Mouse (Mus musculus): ENCODE measurements around the gene Soga1. TPM values are rescaled to one million over a fixed set of nuclear protein-coding genes. Genes with fewer than 3 reads are reported as not detected.

Gene Soga1
- polyA plus RNA-seq, 1 experiment from 2014 or later, result 4.5 TPM

- no peak for ATAC-seq (ENCODE audit: insufficient number of reproducible peaks, low FRiP score)
- Histone ChIP-seq H3K27ac (ENCODE audit: poor library complexity, severe bottlenecking) (no peak overlapping the region), H3K27me3 (replicated peaks) (no peaks in the 10 kb centered on the region), H3K9ac (peak overlapping the region; percentile 44; the same call in 1 of the 2 replicates), H3K9me3 (replicated peaks) (no peaks in the 10 kb centered on the region), H3K36me3 (peaks cover 17% of the 10 kb centered on the region), H3K4me1 (replicated peaks) (peaks cover 69% of the 10 kb centered on the region), H3K4me3 (no peak overlapping the region), H3K4me2 (no peak overlapping the region)
- 58% methylated on average over 4 of the region's 4 CpGs for WGBS
These were observed 15.8 kb downstream of the Soga1 start for GRCm38 (mm10) chr2:157063241-157063700.

- Histone ChIP-seq H3K4me3 (no peak overlapping the region), H3K9ac (no peak overlapping the region), H3K36me3 (peaks cover 28% of the 10 kb centered on the region), H3K4me2 (no peak overlapping the region), H3K27me3 (replicated peaks) (no peaks in the 10 kb centered on the region), H3K4me1 (replicated peaks) (peaks cover 59% of the 10 kb centered on the region), H3K9me3 (replicated peaks) (no peaks in the 10 kb centered on the region), H3K27ac (ENCODE audit: poor library complexity, severe bottlenecking) (no peak overlapping the region)
- ATAC-seq (ENCODE audit: insufficient number of reproducible peaks, low FRiP score), result no peak
- 82% methylated on average over 11 of the region's 11 CpGs for WGBS
These were observed 18.3 kb downstream of the Soga1 start for GRCm38 (mm10) chr2:157060557-157061305.

- Histone ChIP-seq H3K36me3 (peaks cover 31% of the 10 kb centered on the region), H3K9me3 (replicated peaks) (no peaks in the 10 kb centered on the region), H3K4me2 (no peak overlapping the region), H3K4me1 (replicated peaks) (peaks cover 57% of the 10 kb centered on the region), H3K27ac (ENCODE audit: poor library complexity, severe bottlenecking) (no peak overlapping the region), H3K4me3 (no peak overlapping the region), H3K27me3 (replicated peaks) (no peaks in the 10 kb centered on the region), H3K9ac (no peak overlapping the region)
- no peak for ATAC-seq (ENCODE audit: insufficient number of reproducible peaks, low FRiP score)
- 90% methylated on average over 14 of the region's 14 CpGs for WGBS
These were observed 19.0 kb downstream of the Soga1 start for GRCm38 (mm10) chr2:157060037-157060436.

- peaks cover 36% of the 10 kb centered on the region for H3K36me3 ChIP-seq
- WGBS, result 69% methylated on average over 8 of the region's 8 CpGs
- no peak overlapping the region for H3K4me3 ChIP-seq
- H3K4me2 ChIP-seq, result peak overlapping the region; percentile 56; the same call in 1 of the 2 replicates
- no peaks in the 10 kb centered on the region for H3K27me3 ChIP-seq (replicated peaks)
- 0 out of 2 replicates have a peak overlapping the region, but pooled peaks have one; percentile 18 for H3K9ac ChIP-seq
- H3K9me3 ChIP-seq (replicated peaks), result no peaks in the 10 kb centered on the region
- ATAC-seq (ENCODE audit: insufficient number of reproducible peaks, low FRiP score), result no peak
- H3K27ac ChIP-seq (ENCODE audit: poor library complexity, severe bottlenecking), result peak overlapping the region; percentile 84
- H3K4me1 ChIP-seq (replicated peaks), result peaks cover 57% of the 10 kb centered on the region
These were observed 19.9 kb downstream of the Soga1 start for GRCm38 (mm10) chr2:157059166-157059565.

GRCm38 (mm10) chr2:157058342-157058998 is 20.6 kb downstream of the Soga1 start:
- Histone ChIP-seq H3K4me1 (replicated peaks) (peaks cover 53% of the 10 kb centered on the region), H3K36me3 (peaks cover 42% of the 10 kb centered on the region)

GRCm38 (mm10) chr2:157057758-157058157 is 21.3 kb downstream of the Soga1 start:
- peaks cover 51% of the 10 kb centered on the region for H3K4me1 ChIP-seq (replicated peaks)
- H3K27me3 ChIP-seq (replicated peaks), result no peaks in the 10 kb centered on the region
- no peaks in the 10 kb centered on the region for H3K9me3 ChIP-seq (replicated peaks)
- no peak overlapping the region for H3K9ac ChIP-seq
- 85% methylated on average over 4 of the region's 4 CpGs for WGBS
- peaks cover 48% of the 10 kb centered on the region for H3K36me3 ChIP-seq
- no peak for ATAC-seq (ENCODE audit: insufficient number of reproducible peaks, low FRiP score)
- H3K4me3 ChIP-seq, result no peak overlapping the region
- peak overlapping the region; percentile 84; the same call in 1 of the 2 replicates for H3K27ac ChIP-seq (ENCODE audit: poor library complexity, severe bottlenecking)
- no peak overlapping the region for H3K4me2 ChIP-seq

More at GRCm38 (mm10) chr2:157058342-157058998, 20.6 kb downstream of the Soga1 start:
- H3K9me3 ChIP-seq (replicated peaks), result no peaks in the 10 kb centered on the region
- peak overlapping the region; percentile 52 for H3K9ac ChIP-seq
- WGBS, result 23% methylated on average over 18 of the region's 18 CpGs
- peak overlapping the region; percentile 84 for H3K27ac ChIP-seq (ENCODE audit: poor library complexity, severe bottlenecking)
- H3K4me3 ChIP-seq, result no peak overlapping the region; the same call in 1 of the 2 replicates
- H3K27me3 ChIP-seq (replicated peaks), result no peaks in the 10 kb centered on the region
- ATAC-seq (ENCODE audit: insufficient number of reproducible peaks, low FRiP score), result peak; percentile 58
- peak overlapping the region; percentile 56 for H3K4me2 ChIP-seq

- Histone ChIP-seq H3K27me3 (replicated peaks) (no peaks in the 10 kb centered on the region), H3K4me3 (no peak overlapping the region), H3K36me3 (peaks cover 53% of the 10 kb centered on the region), H3K9ac (no peak overlapping the region), H3K9me3 (replicated peaks) (no peaks in the 10 kb centered on the region), H3K27ac (ENCODE audit: poor library complexity, severe bottlenecking) (no peak overlapping the region), H3K4me1 (replicated peaks) (peaks cover 56% of the 10 kb centered on the region), H3K4me2 (no peak overlapping the region)
- ATAC-seq (ENCODE audit: insufficient number of reproducible peaks, low FRiP score), result no peak
- WGBS, result 76% methylated on average over 3 of the region's 3 CpGs
These were observed 21.9 kb downstream of the Soga1 start for GRCm38 (mm10) chr2:157057186-157057585.

- no peak overlapping the region for H3K9ac ChIP-seq
- ATAC-seq (ENCODE audit: insufficient number of reproducible peaks, low FRiP score), result no peak
- 90% methylated on average over 6 of the region's 6 CpGs for WGBS
- no peaks in the 10 kb centered on the region for H3K27me3 ChIP-seq (replicated peaks)
- H3K4me1 ChIP-seq (replicated peaks), result peaks cover 65% of the 10 kb centered on the region
- no peak overlapping the region for H3K4me3 ChIP-seq
- no peaks in the 10 kb centered on the region for H3K9me3 ChIP-seq (replicated peaks)
- H3K36me3 ChIP-seq, result peaks cover 63% of the 10 kb centered on the region
- H3K4me2 ChIP-seq, result no peak overlapping the region
- no peak overlapping the region for H3K27ac ChIP-seq (ENCODE audit: poor library complexity, severe bottlenecking)
These were observed 23.3 kb downstream of the Soga1 start for GRCm38 (mm10) chr2:157055721-157056120.

- no peak overlapping the region for H3K4me3 ChIP-seq
- H3K27ac ChIP-seq (ENCODE audit: poor library complexity, severe bottlenecking), result peak overlapping the region; percentile 71
- H3K9me3 ChIP-seq (replicated peaks), result no peaks in the 10 kb centered on the region
- peaks cover 74% of the 10 kb centered on the region for H3K4me1 ChIP-seq (replicated peaks)
- peaks cover 63% of the 10 kb centered on the region for H3K36me3 ChIP-seq
- 59% methylated on average over 5 of the region's 5 CpGs for WGBS
- no peak overlapping the region for H3K4me2 ChIP-seq
- no peaks in the 10 kb centered on the region for H3K27me3 ChIP-seq (replicated peaks)
- peak overlapping the region; percentile 43; the same call in 1 of the 2 replicates for H3K9ac ChIP-seq
- 0 out of 2 replicates have a peak, but pooled peaks have one; percentile 10 for ATAC-seq (ENCODE audit: insufficient number of reproducible peaks, low FRiP score)
These were observed 24.2 kb downstream of the Soga1 start for GRCm38 (mm10) chr2:157054816-157055215.

- 63% methylated on average over 8 of the region's 8 CpGs for WGBS
- no peak overlapping the region for H3K4me3 ChIP-seq
- H3K9me3 ChIP-seq (replicated peaks), result no peaks in the 10 kb centered on the region
- 0 out of 2 replicates have a peak overlapping the region, but pooled peaks have one; percentile 43 for H3K9ac ChIP-seq
- H3K27me3 ChIP-seq (replicated peaks), result no peaks in the 10 kb centered on the region
- H3K27ac ChIP-seq (ENCODE audit: poor library complexity, severe bottlenecking), result peak overlapping the region; percentile 71
- H3K4me2 ChIP-seq, result no peak overlapping the region
- 0 out of 2 replicates have a peak, but pooled peaks have one; percentile 12 for ATAC-seq (ENCODE audit: insufficient number of reproducible peaks, low FRiP score)
- peaks cover 63% of the 10 kb centered on the region for H3K36me3 ChIP-seq
- peaks cover 74% of the 10 kb centered on the region for H3K4me1 ChIP-seq (replicated peaks)
These were observed 24.8 kb downstream of the Soga1 start for GRCm38 (mm10) chr2:157054297-157054696.

GRCm38 (mm10) chr2:157053787-157054186 is 25.3 kb downstream of the Soga1 start:
- Histone ChIP-seq H3K36me3 (peaks cover 64% of the 10 kb centered on the region), H3K4me1 (replicated peaks) (peaks cover 69% of the 10 kb centered on the region), H3K27ac (ENCODE audit: poor library complexity, severe bottlenecking) (peak overlapping the region; percentile 71; the same call in 1 of the 2 replicates)

More at GRCm38 (mm10) chr2:157053787-157054186, 25.3 kb downstream of the Soga1 start:
- no peak overlapping the region for H3K4me2 ChIP-seq
- H3K27me3 ChIP-seq (replicated peaks), result no peaks in the 10 kb centered on the region
- no peak overlapping the region for H3K9ac ChIP-seq
- ATAC-seq (ENCODE audit: insufficient number of reproducible peaks, low FRiP score), result no peak
- H3K4me3 ChIP-seq, result no peak overlapping the region
- no peaks in the 10 kb centered on the region for H3K9me3 ChIP-seq (replicated peaks)
- 79% methylated on average over 4 of the region's 4 CpGs for whole genome bisulfite sequencing

Measured in heart, embryonic 12.5 days (tissue).